Mouse (Mus musculus) heart, postnatal 0 days (tissue): ENCODE measurements around the gene Atg7. TPM values are rescaled to one million over a fixed set of nuclear protein-coding genes. Genes with fewer than 3 reads are reported as not detected.

Source experiments
- ATAC-seq: fragments of 200-750 bp; cut with Nextera tagmentation; 2 replicates; pipeline ENCODE4 v1.8.0; 2017; ENCODE audit warnings: low read depth, moderate number of reproducible peaks, moderate library complexity; ENCODE audit not compliant: insufficient read depth
- DNase-seq: peaks from one replicate; pipeline ENCODE4 v3.0.0-alpha.2; 2016; ENCODE audit warnings: low spot score
- H3K27ac ChIP-seq: fragments of 300-500 bp; sonication (generic); 2 replicates; pipeline ENCODE4 v1.5.1; 2014; ENCODE audit warnings: low read depth, mild to moderate bottlenecking
- H3K27me3 ChIP-seq: fragments of 300-500 bp; sonication (generic); 2 replicates; pipeline ENCODE4 v1.6.1; 2014; ENCODE audit warnings: low read length, mixed read lengths; ENCODE audit not compliant: control insufficient read depth, insufficient read depth
- H3K36me3 ChIP-seq: fragments of 300-500 bp; sonication (generic); replicated peaks from 2 replicates; pipeline ENCODE4 v1.6.1; 2014; ENCODE audit warnings: low read length, mixed read lengths; ENCODE audit not compliant: control insufficient read depth, insufficient read depth
- H3K4me1 ChIP-seq: fragments of 300-500 bp; sonication (generic); 2 replicates; pipeline ENCODE4 v1.6.1; 2014; ENCODE audit warnings: antibody characterized with exemption; ENCODE audit not compliant: control insufficient read depth, insufficient read depth
- H3K4me2 ChIP-seq: fragments of 300-500 bp; sonication (generic); 2 replicates; pipeline ENCODE4 v1.6.1; 2014; ENCODE audit warnings: low read depth, mild to moderate bottlenecking, low read length, moderate library complexity
- H3K4me3 ChIP-seq: fragments of 300-500 bp; sonication (generic); 2 replicates; pipeline ENCODE4 v1.5.1; 2014; ENCODE audit warnings: low read depth, low read length
- H3K9ac ChIP-seq: fragments of 300-500 bp; sonication (generic); replicated peaks from 2 replicates; pipeline ENCODE4 v1.6.1; 2014; ENCODE audit warnings: low read depth, low read length, mixed read lengths
- H3K9me3 ChIP-seq: fragments of 300-500 bp; sonication (generic); replicated peaks from 2 replicates; pipeline ENCODE4 v1.6.1; 2016; ENCODE audit warnings: low read length; ENCODE audit not compliant: control insufficient read depth
- CTCF ChIP-seq: IDR thresholded peaks from 2 replicates; pipeline ENCODE4 v1.5.1; 2016; ENCODE audit warnings: antibody characterized with exemption, control low read depth, low read depth
- EP300 ChIP-seq: IDR thresholded peaks from 2 replicates; pipeline ENCODE4 v1.6.1; 2016; ENCODE audit warnings: antibody characterized with exemption, low read depth
- WGBS: fragments of 180-500 bp; shearing (Covaris S2); extraction: QIAGEN DNeasy Blood & Tissue Kit; methylation state at CpG from one replicate; pipeline ENCODE4 v1.1.7; 2014; 5-methylcytosine and 5-hydroxymethylcytosine counted together
- polyA plus RNA-seq: library from polyadenylated mRNA; unstranded; fragments of >200 nt; fragmentation: Nextera tagmentation; extraction: Ambion mirVana; gene quantifications from 2 replicates; pipeline ENCODE4 v1.2.1, GENCODE M21; 2015
- total RNA-seq: library from RNA; depleted of rRNA; stranded (reverse); fragments of >200 nt; gene quantifications from 2 replicates; pipeline ENCODE4 v1.2.3, GENCODE M21; 2014; ENCODE audit warnings: low replicate concordance

Gene Atg7
- total and polyA plus RNA-seq, 2 experiments from 2014 or later, result 13.8 to 14.8 TPM

DNA sequence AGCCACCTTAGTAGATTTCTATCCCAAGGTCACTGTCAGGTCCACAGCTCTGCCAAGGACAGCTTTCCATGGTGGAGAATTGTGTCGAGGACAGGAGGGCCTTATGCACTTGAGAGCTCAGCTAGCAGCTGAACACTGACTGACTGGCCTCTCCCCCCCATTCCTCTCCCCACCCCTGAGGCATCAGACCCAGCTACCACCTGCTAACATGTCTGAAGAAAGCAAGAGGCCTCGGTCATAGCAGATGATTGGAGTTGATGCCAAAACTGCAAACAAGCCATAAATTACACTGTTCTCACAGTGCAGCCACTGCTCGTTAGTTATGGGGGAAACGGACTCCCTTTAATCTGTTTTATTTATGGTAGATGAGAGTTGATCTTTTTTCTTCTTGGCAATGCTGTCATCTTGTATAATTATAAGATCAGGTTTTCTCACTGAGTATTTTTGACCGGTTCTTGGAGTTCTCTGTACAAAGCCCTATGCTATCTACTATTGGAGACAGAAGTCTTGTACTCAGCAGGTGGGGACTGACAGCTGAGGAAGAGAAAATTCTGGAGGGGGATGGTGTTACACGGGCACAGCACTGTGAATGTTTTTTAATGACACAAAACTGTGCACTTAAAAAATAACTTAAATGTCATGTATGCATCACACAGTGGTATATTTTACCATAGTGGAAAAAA, 171.4 kb downstream of the Atg7 start:
- Histone ChIP-seq H3K9me3 (no peaks in the 10 kb centered on the region), H3K4me2 (no peak overlapping the region), H3K9ac (no peak overlapping the region), H3K4me1 (peaks cover 6% of the 10 kb centered on the region), H3K36me3 (no peaks in the 10 kb centered on the region), H3K27ac (no peak overlapping the region), H3K4me3 (no peak overlapping the region), H3K27me3 (no peaks in the 10 kb centered on the region)
- ATAC-seq, result no peak
- 68% methylated on average over 6 of the region's 6 CpGs for WGBS
- no peak for DNase-seq
- TF ChIP-seq CTCF (no peak), EP300 (no peak)

GRCm38 (mm10) chr6:114814882-114815650, 172.2 kb downstream of the Atg7 start:
- no peaks in the 10 kb centered on the region for H3K36me3 ChIP-seq
- H3K27me3 ChIP-seq, result no peaks in the 10 kb centered on the region
- no peak overlapping the region for H3K27ac ChIP-seq
- DNase-seq (no peak), ATAC-seq (no peak)
- no peaks in the 10 kb centered on the region for H3K9me3 ChIP-seq
- WGBS, result 97% methylated on average over 5 of the region's 5 CpGs
- H3K4me3 ChIP-seq, result no peak overlapping the region
- TF ChIP-seq CTCF (peak; percentile 37; the same call in 1 of the 2 replicates), EP300 (no peak)
- H3K4me2 ChIP-seq, result no peak overlapping the region
- H3K4me1 ChIP-seq, result peaks cover 6% of the 10 kb centered on the region
- H3K9ac ChIP-seq, result no peak overlapping the region

GRCm38 (mm10) chr6:114817948-114818347, 175.1 kb downstream of the Atg7 start:
- Histone ChIP-seq H3K27ac (peak overlapping the region; percentile 79), H3K9me3 (peaks cover 3% of the 10 kb centered on the region; the same call in 1 of the 2 replicates), H3K9ac (no peak overlapping the region), H3K4me3 (no peak overlapping the region), H3K36me3 (no peaks in the 10 kb centered on the region), H3K27me3 (no peaks in the 10 kb centered on the region), H3K4me1 (peaks cover 12% of the 10 kb centered on the region), H3K4me2 (0 out of 2 replicates have a peak overlapping the region, but pooled peaks have one; percentile 7)
- DNase-seq, result peak; percentile 55
- peak; percentile 31 for ATAC-seq
- 19% methylated on average over 11 of the region's 11 CpGs for WGBS
- TF ChIP-seq EP300, result no peak
- TF ChIP-seq CTCF, result no peak

- Histone ChIP-seq H3K27me3 (no peaks in the 10 kb centered on the region), H3K4me2 (0 out of 2 replicates have a peak overlapping the region, but pooled peaks have one; percentile 7), H3K4me3 (no peak overlapping the region), H3K9ac (no peak overlapping the region), H3K4me1 (peaks cover 12% of the 10 kb centered on the region), H3K36me3 (no peaks in the 10 kb centered on the region), H3K27ac (peak overlapping the region; percentile 82), H3K9me3 (peaks cover 3% of the 10 kb centered on the region; the same call in 1 of the 2 replicates)
- peak; percentile 81 for ATAC-seq
- 53% methylated on average over 6 of the region's 6 CpGs for WGBS
- DNase-seq, result peak; percentile 72
- no peak for TF ChIP-seq CTCF
- TF ChIP-seq EP300, result 0 out of 2 replicates have a peak, but pooled peaks have one; percentile 78
Observed at GRCm38 (mm10) chr6:114818471-114818870, 175.6 kb downstream of the Atg7 start.

- 46% methylated on average over 9 of the region's 9 CpGs for WGBS
- Histone ChIP-seq H3K36me3 (no peaks in the 10 kb centered on the region), H3K9ac (no peak overlapping the region), H3K4me1 (peaks cover 12% of the 10 kb centered on the region), H3K4me3 (no peak overlapping the region), H3K27ac (peak overlapping the region; percentile 78), H3K4me2 (no peak overlapping the region), H3K27me3 (no peaks in the 10 kb centered on the region), H3K9me3 (peaks cover 3% of the 10 kb centered on the region; the same call in 1 of the 2 replicates)
- TF ChIP-seq CTCF (no peak), EP300 (peak; percentile 71)
- DNase-seq (no peak), ATAC-seq (peak; percentile 10; the same call in 1 of the 2 replicates)
Observed at GRCm38 (mm10) chr6:114819971-114820481, 177.1 kb downstream of the Atg7 start.
